Mouse (Mus musculus) left cerebral cortex, adult 11 months (tissue): Measurements from ENCODE around the gene Gtf2h3.
"Not testable (repeated sequence)": the region's sequence is repeated elsewhere in the genome, so short reads cannot be mapped to it uniquely, and the experiment has no call there.

Experiments used
- DNase-seq: peaks from one replicate; pipeline ENCODE4 v3.0.0; 2022; ENCODE audit warnings: low spot score

The Gtf2h3 gene

DNA sequence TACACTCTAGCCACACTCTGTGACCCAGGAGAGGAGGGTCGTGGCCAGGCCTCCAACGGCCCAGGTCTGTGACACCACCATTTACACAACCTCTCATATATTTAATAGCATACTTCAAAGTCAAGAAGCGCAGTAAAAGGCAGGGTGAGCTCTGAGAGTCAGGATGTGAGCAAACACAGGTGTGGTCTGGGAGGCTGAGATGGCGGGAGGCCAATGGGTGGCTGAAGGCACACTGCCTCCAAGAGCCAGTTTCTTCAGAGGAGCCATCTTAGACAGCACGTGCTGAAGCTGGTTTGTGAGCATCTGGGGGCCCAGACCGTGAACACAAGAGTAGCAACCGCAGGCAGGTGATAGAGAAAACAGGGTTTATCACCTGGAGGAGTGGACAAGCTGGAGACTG, 3.5 kb upstream of the Gtf2h3 start:
- no peak for DNase-seq

DNA sequence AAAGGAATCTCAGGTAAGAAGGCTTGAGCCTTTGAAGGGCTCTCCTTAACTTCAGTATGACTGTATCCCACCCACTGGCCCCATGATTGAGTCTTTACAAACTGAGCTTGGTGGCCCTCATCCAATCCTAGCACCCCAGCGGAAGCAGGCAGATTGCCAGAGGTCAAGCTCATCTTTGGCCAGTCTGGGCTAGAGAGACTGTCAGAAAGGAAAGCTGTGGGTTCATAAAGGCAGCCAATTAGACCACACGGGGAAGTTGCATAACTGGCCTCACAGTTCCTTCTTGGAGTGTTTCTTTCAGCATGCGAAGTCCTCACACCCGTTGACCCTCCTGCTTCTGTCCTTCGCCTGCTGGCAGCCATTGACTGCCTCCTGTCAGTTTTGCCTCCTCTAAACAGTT, 3.6 kb downstream of the Gtf2h3 start:
- DNase-seq, result no peak

DNA sequence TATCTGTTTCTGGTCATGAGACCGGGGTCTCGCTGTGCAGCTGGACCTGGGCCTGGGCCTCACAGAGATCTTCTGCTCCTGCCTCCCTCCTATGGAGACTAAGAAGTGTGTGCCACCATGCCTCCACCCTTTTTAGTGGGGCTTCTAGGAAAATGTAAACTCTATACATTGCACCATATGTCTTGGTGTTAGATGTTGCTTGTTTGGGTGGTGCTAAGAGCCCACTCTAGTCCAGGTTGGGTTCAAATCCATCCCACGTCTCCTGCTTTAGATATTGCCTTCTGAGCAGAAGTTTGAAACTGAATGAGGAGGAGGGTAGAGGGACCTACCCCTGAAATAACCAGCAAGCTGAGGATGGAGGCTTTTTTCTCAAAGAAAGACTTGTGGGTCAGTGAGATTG, 13.8 kb downstream of the Gtf2h3 start:
- no peak for DNase-seq

DNA sequence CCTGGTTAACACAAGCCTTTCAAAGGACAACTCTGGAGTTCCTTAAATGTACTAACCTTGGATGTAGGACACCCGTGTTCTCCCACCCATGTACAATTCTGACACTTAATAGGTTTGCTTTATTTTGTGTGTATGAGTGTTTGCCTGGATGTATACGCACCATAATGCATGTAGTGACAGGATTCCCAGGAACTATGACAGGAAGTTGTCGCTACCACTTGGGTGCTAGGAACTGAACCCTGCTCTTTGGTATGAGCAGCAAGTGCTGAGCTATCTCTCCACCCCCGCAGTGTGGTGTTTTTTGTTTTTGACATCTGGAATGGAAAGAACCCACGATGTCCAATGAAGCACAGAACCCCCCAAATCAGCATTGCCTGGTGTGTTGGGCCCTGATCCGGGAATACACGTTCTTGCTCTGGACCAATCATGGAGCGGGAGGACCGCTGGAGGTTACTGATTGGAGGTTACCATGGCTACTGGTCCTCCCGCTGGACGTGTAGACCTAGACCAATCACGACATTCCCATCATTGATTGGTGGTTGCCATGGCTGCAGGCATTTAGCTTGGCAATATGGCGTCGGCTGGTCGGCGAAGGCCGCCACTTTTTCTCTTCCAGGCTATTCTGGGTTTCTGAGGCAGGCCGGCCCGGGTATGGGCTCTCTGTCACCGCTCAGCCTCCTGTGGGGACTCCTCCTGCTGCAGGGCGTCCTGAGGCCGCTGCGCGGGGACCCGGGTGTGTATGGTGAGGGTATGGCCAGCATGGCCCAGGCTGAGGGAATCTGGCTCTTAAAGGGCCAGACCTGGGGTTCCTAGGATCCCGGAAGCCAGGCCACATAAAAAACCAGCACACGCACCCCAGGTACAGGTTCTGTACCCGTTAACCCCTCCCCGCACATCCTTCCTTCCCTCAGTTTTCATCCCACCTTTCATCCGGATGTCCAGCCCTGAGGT, 19.6 kb downstream of the Gtf2h3 start:
- DNase-seq, result peak; percentile 97

DNA sequence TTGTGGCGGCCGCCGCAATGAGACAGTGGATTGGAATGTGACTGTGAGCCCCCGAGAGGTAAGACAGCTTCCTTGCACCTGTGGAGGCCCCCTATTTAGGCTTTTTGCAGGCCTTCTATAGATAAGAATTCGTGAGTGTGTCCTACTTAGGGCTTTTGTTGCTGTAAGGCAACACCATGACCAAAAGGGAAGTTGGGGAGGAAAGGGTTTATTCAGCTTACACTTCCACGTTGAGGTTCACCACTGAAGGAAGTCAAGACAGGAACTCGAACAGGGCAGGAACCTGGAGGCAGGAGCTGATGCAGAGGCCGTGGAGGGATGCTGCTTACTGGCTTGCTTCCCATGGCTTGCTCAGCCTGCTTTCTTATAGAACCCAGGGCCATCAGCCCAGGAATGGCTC, 20.8 kb downstream of the Gtf2h3 start:
- not testable (repeated sequence) for DNase-seq

DNA sequence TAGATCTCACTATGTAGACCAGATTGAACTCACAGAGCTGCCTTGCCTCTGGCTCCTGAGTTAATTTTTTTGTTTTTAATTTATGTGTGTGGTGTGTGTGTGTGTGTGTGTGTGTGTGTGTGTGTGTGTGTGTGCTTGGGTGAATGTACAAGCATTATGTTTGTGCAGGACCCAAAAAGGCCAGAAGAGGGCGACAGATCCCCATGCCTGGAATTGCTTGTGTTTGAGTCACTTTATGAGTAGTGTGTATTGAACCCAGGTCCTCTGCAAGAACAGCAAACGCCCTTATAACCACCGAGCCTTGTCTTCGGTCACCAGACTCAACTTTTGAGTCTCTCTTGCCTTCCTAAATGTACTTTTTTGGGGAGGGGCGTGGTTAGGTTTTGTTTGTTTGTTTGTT, 23.4 kb downstream of the Gtf2h3 start:
- no peak for DNase-seq

DNA sequence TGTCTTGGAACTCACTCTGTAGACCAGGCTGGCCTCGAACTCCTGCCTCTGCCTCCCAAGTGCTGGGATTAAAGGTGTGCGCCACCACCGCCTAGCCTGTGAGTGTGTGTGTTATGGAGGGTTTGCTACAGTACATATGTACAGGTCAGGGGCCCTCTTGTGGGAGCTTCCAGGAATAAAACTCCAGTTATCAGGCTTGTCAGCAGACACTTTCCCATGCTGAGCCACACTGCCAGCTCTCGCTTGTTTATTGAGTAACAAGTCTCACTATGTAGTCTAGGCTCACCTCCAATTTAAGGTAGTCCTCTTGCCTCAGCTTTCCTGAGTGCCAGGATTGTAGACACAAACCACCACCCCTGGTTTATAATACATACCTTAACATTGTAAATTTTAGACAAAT, 25.4 kb downstream of the Gtf2h3 start:
- DNase-seq, result no peak

DNA sequence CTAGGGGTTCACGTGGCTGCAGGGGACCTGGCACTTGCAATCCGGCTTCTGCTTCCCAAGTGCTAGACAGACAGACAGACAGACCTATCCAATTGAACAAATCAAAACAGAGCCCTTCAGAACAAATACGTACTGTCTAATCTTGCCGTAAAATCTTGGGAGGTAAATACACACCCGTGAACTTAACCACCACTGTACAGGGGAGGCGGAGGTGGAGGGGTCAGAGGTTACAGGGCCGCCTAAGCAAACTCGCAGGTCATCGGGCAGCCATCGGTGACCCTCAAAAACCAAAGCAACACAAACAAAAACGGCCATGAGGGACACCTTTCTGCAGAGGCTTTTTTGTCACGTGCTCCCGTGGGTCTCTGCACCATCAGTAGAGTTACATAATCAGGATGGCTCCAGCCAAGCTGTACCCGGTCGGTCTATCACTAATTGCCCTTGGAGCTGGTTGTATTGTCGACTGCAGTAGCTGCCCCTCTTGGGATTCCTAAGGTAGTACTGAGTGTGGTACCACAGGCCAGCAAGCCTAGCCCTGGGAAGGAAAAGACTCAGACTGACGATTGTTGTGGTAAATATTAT, 26.2 kb downstream of the Gtf2h3 start:
- DNase-seq, result no peak

DNA sequence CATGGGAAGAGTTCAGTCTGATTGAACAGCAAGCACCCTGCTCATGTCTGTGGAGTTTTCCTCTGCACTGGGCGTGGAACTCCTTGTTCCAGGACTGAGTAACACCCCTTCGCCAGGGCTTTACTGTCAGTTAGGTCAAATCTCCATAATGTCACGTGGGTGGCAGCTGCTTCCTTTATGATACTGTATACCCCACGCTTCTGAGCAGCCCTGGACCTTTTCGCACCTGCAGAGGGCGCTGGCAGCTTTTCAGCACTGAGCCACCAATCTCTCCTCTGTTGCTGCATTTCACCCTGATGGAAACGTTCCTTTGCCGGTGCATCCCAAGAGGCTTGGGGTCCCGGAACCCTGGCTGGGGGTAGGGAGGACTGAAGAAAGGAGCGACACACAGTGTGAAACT, 32.0 kb downstream of the Gtf2h3 start:
- no peak for DNase-seq

DNA sequence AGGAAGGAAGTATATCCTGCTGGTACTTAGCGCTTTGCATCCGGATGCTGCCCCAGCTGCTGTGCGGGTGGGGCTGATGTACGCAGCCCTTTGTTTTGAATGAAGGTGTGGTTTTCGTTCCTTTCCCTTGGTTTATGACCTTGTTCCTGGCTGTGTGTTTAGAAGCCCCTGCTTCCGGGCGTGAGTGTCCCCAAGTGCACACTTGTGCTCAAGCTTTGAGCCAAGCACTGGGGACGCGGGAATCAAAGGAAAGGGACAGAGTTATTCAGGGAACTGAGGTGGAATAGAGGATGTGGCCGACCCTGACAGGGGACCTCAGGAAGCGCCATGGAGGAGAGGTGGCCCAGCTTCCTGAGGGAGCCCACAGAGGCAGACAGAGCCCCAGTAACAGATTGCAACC, 35.8 kb downstream of the Gtf2h3 start:
- DNase-seq, result no peak

DNA sequence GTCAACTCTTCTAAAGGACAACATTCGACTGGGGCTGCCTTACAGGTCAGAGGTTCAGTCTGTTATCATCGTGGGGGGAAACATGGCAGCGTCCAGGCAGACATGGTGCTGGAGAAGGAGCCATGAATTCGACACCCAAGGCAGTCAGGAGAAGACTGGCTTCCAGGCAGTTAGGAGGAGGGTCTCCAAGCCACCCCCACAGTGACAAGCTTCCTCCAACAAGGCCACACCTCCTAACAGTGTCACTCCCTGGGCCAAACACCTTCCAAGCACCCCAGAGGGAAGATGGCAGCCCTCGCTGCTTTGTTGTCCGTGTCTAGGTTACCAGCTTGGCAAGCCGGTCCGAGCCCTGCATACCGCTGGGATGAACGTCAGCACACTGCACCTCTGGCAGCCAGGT, 39.8 kb downstream of the Gtf2h3 start:
- no peak for DNase-seq

DNA sequence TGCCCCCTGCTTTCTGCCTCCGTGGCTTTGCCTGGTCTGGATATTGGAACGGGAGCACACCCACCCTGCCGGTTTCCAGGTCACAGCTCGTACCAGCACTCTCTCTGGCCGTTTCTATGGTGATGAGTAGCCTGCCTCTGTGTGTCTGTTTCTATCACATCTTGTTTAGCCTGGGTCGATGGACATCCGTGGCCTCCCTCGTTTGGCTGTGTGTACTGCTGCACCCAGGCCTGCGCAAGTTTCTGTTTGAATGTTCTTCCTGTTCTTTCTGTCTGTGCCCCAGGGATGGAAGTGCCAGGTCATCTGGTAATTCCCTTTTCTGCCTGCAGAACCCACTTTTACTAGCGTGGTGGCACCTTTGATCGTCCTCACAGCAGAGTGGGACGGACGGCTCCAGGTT, 42.4 kb downstream of the Gtf2h3 start:
- no peak for DNase-seq

DNA sequence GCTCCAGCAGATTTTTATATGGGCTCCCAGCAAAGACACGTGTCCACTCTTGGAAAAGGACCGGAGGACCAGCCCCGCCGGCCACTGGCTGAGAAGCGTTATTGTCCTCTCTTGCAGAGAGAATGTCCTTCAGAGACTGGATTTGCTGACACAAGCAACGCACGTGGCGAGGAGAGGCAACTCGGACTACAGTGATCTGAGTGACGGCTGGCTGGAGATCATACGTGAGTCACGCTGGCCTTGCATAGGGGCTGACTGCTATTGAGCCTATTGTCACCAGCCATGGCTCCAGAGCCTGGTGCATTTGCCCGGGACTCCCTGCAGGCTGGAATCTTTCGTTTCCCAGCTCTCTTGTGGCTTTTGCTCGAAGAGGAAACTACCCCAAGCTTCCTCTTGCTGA, 44.0 kb downstream of the Gtf2h3 start:
- no peak for DNase-seq

DNA sequence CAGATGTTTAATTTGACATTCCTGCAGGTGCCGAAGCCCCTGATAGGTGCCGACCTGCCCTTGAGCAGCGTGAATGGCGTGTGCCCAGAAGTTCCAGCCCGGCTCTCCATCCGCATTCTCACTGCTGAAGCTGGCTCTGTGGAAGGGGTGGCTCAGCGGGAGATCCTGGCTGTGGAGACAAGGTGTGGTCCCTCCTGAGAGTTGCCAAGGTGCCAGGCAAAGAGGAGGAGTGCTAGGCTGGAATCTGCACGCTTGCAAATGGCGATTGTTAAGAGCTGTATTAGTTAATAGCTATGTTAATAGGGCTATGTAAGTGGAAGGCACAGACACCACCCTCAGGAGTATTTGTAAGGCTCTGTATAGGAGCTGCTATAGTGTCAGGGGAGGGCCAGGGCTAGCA, 45.4 kb downstream of the Gtf2h3 start:
- no peak for DNase-seq

DNA sequence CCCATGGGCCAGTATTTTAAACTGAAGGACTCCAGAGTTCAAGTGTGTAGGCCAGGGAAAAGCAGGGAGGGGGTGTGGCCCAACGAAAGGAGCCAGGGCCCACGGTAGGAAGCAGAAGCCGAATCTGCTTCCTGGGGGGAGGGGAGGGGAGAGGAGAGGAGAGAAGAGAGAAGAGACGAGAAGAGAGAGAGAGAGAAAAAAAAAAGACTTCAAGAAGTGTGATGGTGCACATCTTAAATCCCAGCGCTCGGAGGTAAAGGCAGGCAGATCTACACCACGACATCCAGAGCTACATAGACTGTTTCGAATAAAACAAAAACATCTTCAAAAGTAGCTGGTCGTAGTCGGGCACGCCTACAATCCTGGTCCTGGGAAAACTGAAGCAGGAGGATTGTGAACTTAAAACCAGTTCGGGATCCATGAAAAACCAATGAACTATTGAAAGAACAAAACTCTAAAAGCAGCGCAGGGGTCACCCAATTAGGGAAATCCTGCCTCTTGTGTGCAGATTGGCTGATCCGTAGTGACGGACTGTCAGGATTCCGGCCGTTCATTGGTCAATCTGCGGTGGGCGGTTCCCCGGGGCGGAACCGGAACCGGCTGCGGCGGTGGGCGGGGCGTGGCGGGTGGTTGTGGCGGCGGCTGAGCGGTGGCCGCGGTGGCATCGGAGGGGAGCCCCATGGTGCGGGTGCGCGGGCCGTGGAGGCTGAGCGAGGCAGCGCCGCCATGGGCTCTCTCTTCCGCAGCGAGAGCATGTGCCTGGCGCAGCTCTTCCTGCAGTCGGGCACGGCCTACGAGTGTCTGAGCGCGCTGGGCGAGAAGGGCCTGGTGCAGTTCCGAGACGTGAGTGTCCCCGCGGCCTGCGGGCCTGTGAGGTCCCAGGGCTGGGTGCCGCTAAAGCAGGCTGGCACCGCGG, 49.8 kb downstream of the Gtf2h3 start, which contains the start of gene Atp6v0a2:
Gene Atp6v0a2, plus strand, starts transcription at position 129 of the 916 bp plus-strand sequence.
- peak; percentile 84 for DNase-seq

DNA sequence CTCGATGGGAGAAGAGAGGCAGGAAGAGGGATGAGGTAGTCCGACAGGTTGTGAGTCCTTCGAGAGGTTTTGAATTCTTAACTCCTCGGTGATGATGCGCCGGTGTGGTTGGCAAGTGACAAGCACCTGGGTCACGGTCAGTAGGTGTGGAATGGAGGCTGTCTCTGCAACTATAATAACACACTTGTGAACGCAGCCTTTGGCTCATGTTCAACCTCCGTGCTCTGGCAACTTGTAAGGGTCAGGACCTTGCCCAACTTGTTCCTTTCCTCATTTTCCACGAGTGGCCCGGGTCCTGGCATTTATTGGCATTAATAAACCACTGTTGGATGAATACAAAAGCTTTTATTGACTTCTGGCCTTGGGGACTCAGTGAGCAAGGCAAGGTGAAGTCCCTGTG, 50.7 kb downstream of the Gtf2h3 start:
- no peak for DNase-seq

DNA sequence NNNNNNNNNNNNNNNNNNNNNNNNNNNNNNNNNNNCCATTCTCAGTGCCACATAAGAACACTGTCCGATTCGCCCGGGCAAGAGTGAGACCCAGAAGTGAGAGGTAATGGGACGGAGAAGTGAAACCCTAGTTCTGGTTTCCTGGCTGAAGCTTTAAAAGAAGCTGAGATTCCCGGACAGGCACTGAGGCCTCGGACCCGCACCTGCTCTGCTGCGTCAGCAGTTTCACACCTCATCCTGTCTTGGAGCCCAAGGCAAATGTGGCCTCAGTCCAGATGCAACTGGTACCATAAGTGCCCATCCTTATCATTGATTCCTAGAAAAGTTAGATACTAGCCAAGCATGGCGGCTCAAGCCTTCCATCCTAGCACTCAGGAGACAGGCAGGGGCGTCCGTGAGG, 52.7 kb downstream of the Gtf2h3 start:
- no peak for DNase-seq

DNA sequence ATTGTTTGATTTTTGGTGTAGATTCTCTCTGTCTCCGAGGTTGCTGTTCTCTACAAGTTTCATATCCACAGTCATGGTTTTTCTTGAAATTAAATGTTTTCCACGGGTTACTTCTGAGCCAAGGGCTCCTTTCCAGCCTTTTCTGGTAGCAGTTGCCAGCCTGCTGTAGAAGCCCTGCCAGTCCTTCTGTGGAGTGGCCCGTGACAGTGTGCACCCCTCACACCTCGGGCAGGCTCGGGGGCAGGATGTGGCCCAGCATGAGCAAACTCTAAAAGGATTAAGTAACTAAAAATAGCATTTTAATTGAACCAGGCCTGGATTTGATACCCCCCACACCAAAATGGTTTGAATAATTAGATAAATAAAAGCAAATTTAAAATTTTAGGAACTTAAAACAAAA, 53.5 kb downstream of the Gtf2h3 start:
- DNase-seq, result no peak

DNA sequence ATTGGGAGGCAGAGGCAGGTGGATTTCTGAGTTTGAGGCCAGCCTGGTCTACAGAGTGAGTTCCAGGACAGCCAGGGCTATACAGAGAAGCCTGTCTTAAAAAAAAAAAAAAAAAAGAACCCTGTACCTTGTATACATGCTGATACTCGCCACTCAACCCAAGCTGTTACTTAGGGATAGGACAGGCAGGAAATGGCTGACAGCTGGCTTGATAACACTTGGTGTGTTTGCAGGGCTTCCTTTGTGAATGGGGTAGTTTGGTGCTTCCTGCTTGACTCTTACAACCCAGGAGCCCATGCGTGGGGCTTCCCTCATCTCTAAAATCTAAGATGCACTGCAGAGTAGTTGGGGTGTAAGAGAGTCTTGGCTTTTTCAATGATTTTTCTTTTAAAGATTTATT, 54.5 kb downstream of the Gtf2h3 start:
- no peak for DNase-seq

DNA sequence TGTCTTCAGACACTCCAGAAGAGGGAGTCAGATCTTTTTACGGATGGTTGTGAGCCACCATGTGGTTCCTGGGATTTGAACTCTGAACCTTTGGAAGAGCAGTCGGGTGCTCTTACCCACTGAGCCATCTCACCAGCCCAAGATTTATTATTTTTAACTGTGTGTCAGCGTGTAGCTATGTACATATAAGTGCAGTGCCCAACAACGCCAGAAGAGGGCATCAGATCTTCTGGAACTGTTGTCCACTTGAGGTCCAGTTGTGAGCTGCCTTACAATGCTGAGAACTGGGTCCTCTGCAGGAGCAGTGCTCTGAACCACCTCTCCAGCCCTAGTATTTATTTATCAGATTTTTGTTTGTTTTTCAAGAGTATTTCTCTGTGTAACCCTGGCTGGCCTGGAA, 56.1 kb downstream of the Gtf2h3 start:
- DNase-seq, result not testable (repeated sequence)

DNA sequence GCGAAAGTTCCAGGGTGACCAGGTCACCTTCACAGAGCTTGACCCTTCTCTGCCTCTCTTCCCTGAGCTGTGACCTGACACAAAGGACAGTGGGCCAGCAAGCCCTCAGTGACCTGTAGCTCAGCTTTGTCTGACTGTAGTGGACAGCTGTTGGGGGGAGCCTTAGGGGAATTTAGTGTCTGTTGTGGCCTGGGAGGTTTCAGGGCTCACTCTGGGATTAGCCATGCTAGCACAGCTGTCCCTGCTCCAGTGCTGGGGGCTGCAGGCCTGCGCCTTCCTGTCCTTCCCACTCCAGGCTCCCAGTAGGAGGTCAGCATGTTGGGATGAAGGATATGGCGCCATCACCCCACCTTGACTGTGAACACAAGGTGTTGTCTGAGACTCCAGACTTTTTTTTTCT, 57.2 kb downstream of the Gtf2h3 start:
- no peak for DNase-seq

DNA sequence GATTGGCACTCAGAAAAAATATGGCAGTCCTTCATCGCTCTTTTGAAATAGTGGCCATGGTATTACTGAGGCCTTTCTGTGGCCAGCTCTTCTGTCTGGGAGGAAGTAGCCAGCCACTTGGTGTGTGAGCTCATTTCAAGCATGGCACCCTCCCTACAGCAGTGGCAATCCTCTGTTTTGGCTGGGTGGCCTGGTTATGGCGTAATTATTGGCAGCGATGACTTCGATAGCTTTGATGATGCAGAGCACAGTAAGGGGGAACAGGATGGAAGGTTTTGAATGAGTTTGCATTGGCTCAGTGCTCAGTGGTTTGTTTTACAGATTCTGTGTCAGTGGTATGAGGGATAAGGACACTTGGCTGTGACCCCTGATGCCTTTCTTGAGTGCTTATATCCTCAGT, 57.8 kb downstream of the Gtf2h3 start:
- DNase-seq, result no peak

DNA sequence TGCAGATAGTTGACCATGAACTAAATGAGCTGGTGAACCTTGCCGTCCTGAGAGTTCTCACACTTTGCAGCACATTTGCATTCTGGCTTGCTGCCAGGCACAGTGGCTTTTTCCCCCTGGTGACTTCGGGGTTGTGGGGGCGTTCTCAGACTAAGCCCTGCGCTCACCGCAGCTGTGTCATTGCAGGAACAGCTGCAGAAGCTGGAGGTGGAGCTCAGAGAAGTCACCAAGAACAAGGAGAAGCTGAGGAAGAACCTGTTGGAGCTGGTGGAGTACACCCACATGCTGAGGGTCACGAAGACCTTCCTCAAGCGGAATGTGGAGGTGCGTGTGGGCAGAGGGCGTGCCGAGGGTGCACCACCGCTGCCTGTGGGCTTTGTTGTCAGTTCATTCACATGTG, 58.4 kb downstream of the Gtf2h3 start:
- peak; percentile 57 for DNase-seq
